Mouse (Mus musculus) macrophage (primary cell): Measurements from ENCODE around the gene Tdg. TPM values are rescaled to one million over a fixed set of nuclear protein-coding genes. Genes with fewer than 3 reads are reported as not detected.

Experiments
- H3K27ac ChIP-seq: fragments of 350-480 bp; formaldehyde crosslinking; 2 replicates; pipeline ENCODE4 v1.9.0; 2021
- H3K36me3 ChIP-seq: fragments of 350-480 bp; formaldehyde crosslinking; 2 replicates; pipeline ENCODE4 v1.9.0; 2021; ENCODE audit errors: inconsistent target
- H3K4me3 ChIP-seq: fragments of 350-480 bp; formaldehyde crosslinking; 2 replicates; pipeline ENCODE4 v1.9.0; 2021; ENCODE audit errors: inconsistent target
- H3K79me2 ChIP-seq: fragments of 350-480 bp; formaldehyde crosslinking; 2 replicates; pipeline ENCODE4 v1.9.0; 2021; ENCODE audit errors: inconsistent target
- WGBS: methylation state at CpG from one replicate; pipeline ENCODE4 v1.1.7; 2026; ENCODE audit warnings: inconsistent platforms; ENCODE audit not compliant: missing documents; 5-methylcytosine and 5-hydroxymethylcytosine counted together
- polyA plus RNA-seq: library from polyadenylated mRNA; stranded (reverse); fragments of 250-400 nt; gene quantifications from 3 replicates; pipeline ENCODE4 v1.2.4, GENCODE M21; 2018; ENCODE audit warnings: inconsistent platforms

Tdg gene
- polyA plus RNA-seq, 1 experiment from 2014 or later = 18.9 TPM

GRCm38 (mm10) chr10:82646083-82646482, 16.5 kb downstream of the Tdg start:
- Histone ChIP-seq H3K79me2 (no peaks in the 10 kb centered on the region), H3K36me3 (peaks cover 40% of the 10 kb centered on the region), H3K4me3 (no peak overlapping the region), H3K27ac (no peak overlapping the region)
- WGBS = 93% methylated on average over 8 of the region's 8 CpGs

- WGBS = 61% methylated on average over 15 of the region's 17 CpGs
- Histone ChIP-seq H3K4me3 (no peak overlapping the region), H3K79me2 (no peaks in the 10 kb centered on the region), H3K36me3 (peaks cover 29% of the 10 kb centered on the region), H3K27ac (no peak overlapping the region)
Observed at GRCm38 (mm10) chr10:82647205-82647811, 17.7 kb downstream of the Tdg start.

GRCm38 (mm10) chr10:82651221-82651620, 21.6 kb downstream of the Tdg start:
- 88% methylated on average over 5 of the region's 5 CpGs for WGBS
- no peaks in the 10 kb centered on the region for H3K79me2 ChIP-seq
- H3K4me3 ChIP-seq = no peak overlapping the region
- H3K27ac ChIP-seq = no peak overlapping the region
- H3K36me3 ChIP-seq = peaks cover 10% of the 10 kb centered on the region; the same call in 1 of the 2 replicates

- Histone ChIP-seq H3K36me3 (0 out of 2 replicates have a peak, but pooled peaks cover 3% of the 10 kb centered on the region), H3K27ac (no peak overlapping the region), H3K79me2 (no peaks in the 10 kb centered on the region), H3K4me3 (no peak overlapping the region)
- WGBS = 80% methylated on average over 5 of the region's 5 CpGs
Observed at GRCm38 (mm10) chr10:82652625-82653024, 23.0 kb downstream of the Tdg start.

- Histone ChIP-seq H3K4me3 (no peak overlapping the region), H3K79me2 (no peaks in the 10 kb centered on the region), H3K27ac (no peak overlapping the region), H3K36me3 (no peaks in the 10 kb centered on the region)
- WGBS = 92% methylated on average over 3 of the region's 3 CpGs
Observed at GRCm38 (mm10) chr10:82654581-82654980, 25.0 kb downstream of the Tdg start.

- Histone ChIP-seq H3K36me3 (no peaks in the 10 kb centered on the region), H3K27ac (no peak overlapping the region)
Observed at GRCm38 (mm10) chr10:82661820-82662219, 32.2 kb downstream of the Tdg start.

GRCm38 (mm10) chr10:82662267-82662990, 32.8 kb downstream of the Tdg start:
- Histone ChIP-seq H3K4me3 (no peak overlapping the region), H3K36me3 (no peaks in the 10 kb centered on the region), H3K27ac (no peak overlapping the region), H3K79me2 (no peaks in the 10 kb centered on the region)
- WGBS = 42% methylated on average over 12 of the region's 14 CpGs

More at GRCm38 (mm10) chr10:82661820-82662219, 32.2 kb downstream of the Tdg start:
- H3K4me3 ChIP-seq = no peak overlapping the region
- WGBS = 70% methylated on average over 8 of the region's 8 CpGs
- no peaks in the 10 kb centered on the region for H3K79me2 ChIP-seq

- WGBS = 100% methylated on average over 2 of the region's 2 CpGs
- Histone ChIP-seq H3K27ac (no peak overlapping the region), H3K79me2 (no peaks in the 10 kb centered on the region), H3K36me3 (no peaks in the 10 kb centered on the region), H3K4me3 (no peak overlapping the region)
Observed at GRCm38 (mm10) chr10:82663289-82663688, 33.7 kb downstream of the Tdg start.

GRCm38 (mm10) chr10:82665951-82666350, 36.3 kb downstream of the Tdg start:
- Histone ChIP-seq H3K4me3 (no peak overlapping the region), H3K27ac (no peak overlapping the region), H3K79me2 (no peaks in the 10 kb centered on the region), H3K36me3 (no peaks in the 10 kb centered on the region)
- WGBS = 67% methylated on average over 3 of the region's 3 CpGs

GRCm38 (mm10) chr10:82666436-82667234, 37.0 kb downstream of the Tdg start:
- H3K36me3 ChIP-seq = no peaks in the 10 kb centered on the region
- no peaks in the 10 kb centered on the region for H3K79me2 ChIP-seq
- no peak overlapping the region for H3K27ac ChIP-seq
- 21% methylated on average over 22 of the region's 22 CpGs for WGBS
- no peak overlapping the region for H3K4me3 ChIP-seq

GRCm38 (mm10) chr10:82670205-82670604, 40.6 kb downstream of the Tdg start:
- no peak overlapping the region for H3K27ac ChIP-seq
- H3K36me3 ChIP-seq = no peaks in the 10 kb centered on the region
- 17% methylated on average over 6 of the region's 6 CpGs for WGBS
- no peak overlapping the region for H3K4me3 ChIP-seq
- H3K79me2 ChIP-seq = no peaks in the 10 kb centered on the region

- Histone ChIP-seq H3K79me2 (no peaks in the 10 kb centered on the region), H3K36me3 (no peaks in the 10 kb centered on the region), H3K4me3 (no peak overlapping the region), H3K27ac (no peak overlapping the region)
- 89% methylated on average over 6 of the region's 6 CpGs for WGBS
Observed at GRCm38 (mm10) chr10:82676949-82677348, 47.3 kb downstream of the Tdg start.

- Histone ChIP-seq H3K4me3 (no peak overlapping the region), H3K36me3 (no peaks in the 10 kb centered on the region), H3K27ac (no peak overlapping the region), H3K79me2 (no peaks in the 10 kb centered on the region)
- 98% methylated on average over 5 of the region's 5 CpGs for WGBS
Observed at GRCm38 (mm10) chr10:82680769-82681168, 51.1 kb downstream of the Tdg start.

- H3K79me2 ChIP-seq = no peaks in the 10 kb centered on the region
- no peaks in the 10 kb centered on the region for H3K36me3 ChIP-seq
- no peak overlapping the region for H3K27ac ChIP-seq
- no peak overlapping the region for H3K4me3 ChIP-seq
- 95% methylated on average over 7 of the region's 7 CpGs for WGBS
Observed at GRCm38 (mm10) chr10:82681639-82682038, 52.0 kb downstream of the Tdg start.

GRCm38 (mm10) chr10:82685440-82685839, 55.8 kb downstream of the Tdg start:
- H3K36me3 ChIP-seq = no peaks in the 10 kb centered on the region
- 92% methylated on average over 2 of the region's 2 CpGs for WGBS
- no peaks in the 10 kb centered on the region for H3K79me2 ChIP-seq
- H3K4me3 ChIP-seq = no peak overlapping the region
- H3K27ac ChIP-seq = no peak overlapping the region
